Mouse (Mus musculus) limb, embryonic 13.5 days (tissue): ENCODE data around the gene Arhgef19. TPM values are rescaled to one million over a fixed set of nuclear protein-coding genes. Genes with fewer than 3 reads are reported as not detected.

Experiments
- ATAC-seq: fragments of 200-750 bp; cut with Nextera tagmentation; 2 replicates; pipeline ENCODE4 v1.8.0; 2017; ENCODE audit warnings: low read depth, moderate number of reproducible peaks, moderate TSS enrichment; ENCODE audit not compliant: low FRiP score
- H3K27ac ChIP-seq: fragments of 300-500 bp; sonication (generic); 2 replicates; pipeline ENCODE4 v1.5.1; 2015; ENCODE audit warnings: inconsistent platforms, mild to moderate bottlenecking, moderate library complexity
- H3K27me3 ChIP-seq: fragments of 300-500 bp; sonication (generic); 2 replicates; pipeline ENCODE4 v1.6.1; 2015; ENCODE audit warnings: mild to moderate bottlenecking, inconsistent platforms
- H3K36me3 ChIP-seq: fragments of 300-500 bp; sonication (generic); 2 replicates; pipeline ENCODE4 v1.6.1; 2015; ENCODE audit warnings: inconsistent platforms, mild to moderate bottlenecking, moderate library complexity
- H3K4me1 ChIP-seq: fragments of 300-500 bp; sonication (generic); 2 replicates; pipeline ENCODE4 v1.6.1; 2015; ENCODE audit warnings: inconsistent platforms
- H3K4me2 ChIP-seq: fragments of 300-500 bp; sonication (generic); replicated peaks from 2 replicates; pipeline ENCODE4 v1.6.1; 2015; ENCODE audit warnings: inconsistent platforms, mild to moderate bottlenecking, moderate library complexity
- H3K4me3 ChIP-seq: fragments of 300-500 bp; sonication (generic); 2 replicates; pipeline ENCODE4 v1.5.1; 2015; ENCODE audit warnings: moderate library complexity, mild to moderate bottlenecking, inconsistent platforms
- H3K9ac ChIP-seq: fragments of 300-500 bp; sonication (generic); 2 replicates; pipeline ENCODE4 v1.6.1; 2015; ENCODE audit warnings: mild to moderate bottlenecking, inconsistent platforms
- H3K9me3 ChIP-seq: fragments of 300-500 bp; sonication (generic); 2 replicates; pipeline ENCODE4 v1.6.1; 2016; ENCODE audit warnings: inconsistent platforms
- WGBS: fragments of 180-500 bp; shearing (Covaris S2); methylation state at CpG from one replicate; pipeline ENCODE4 v1.1.7; 2015; 5-methylcytosine and 5-hydroxymethylcytosine counted together
- polyA plus RNA-seq: library from polyadenylated mRNA; unstranded; fragments of >200 nt; fragmentation: Nextera tagmentation; extraction: Ambion mirVana; gene quantifications from 2 replicates; pipeline ENCODE4 v1.2.1, GENCODE M21; 2015

The Arhgef19 gene
- polyA plus RNA-seq, 1 experiment from 2014 or later = 10.9 TPM

GRCm38 (mm10) chr4:141251071-141251470, 11.8 kb downstream of the Arhgef19 start:
- ATAC-seq = no peak
- Histone ChIP-seq H3K4me1 (peaks cover 33% of the 10 kb centered on the region), H3K4me3 (no peak overlapping the region), H3K27me3 (peaks cover 54% of the 10 kb centered on the region), H3K9me3 (no peaks in the 10 kb centered on the region), H3K4me2 (no peak overlapping the region), H3K27ac (no peak overlapping the region), H3K36me3 (peaks cover 16% of the 10 kb centered on the region), H3K9ac (no peak overlapping the region)
- WGBS = 82% methylated on average over 8 of the region's 8 CpGs

- Histone ChIP-seq H3K9ac (no peak overlapping the region), H3K27ac (no peak overlapping the region), H3K4me2 (no peak overlapping the region), H3K36me3 (peaks cover 31% of the 10 kb centered on the region), H3K9me3 (no peaks in the 10 kb centered on the region), H3K4me1 (peaks cover 17% of the 10 kb centered on the region), H3K4me3 (no peak overlapping the region), H3K27me3 (peaks cover 38% of the 10 kb centered on the region)
- WGBS = 68% methylated on average over 2 of the region's 2 CpGs
- ATAC-seq = no peak
These were observed 13.3 kb downstream of the Arhgef19 start for GRCm38 (mm10) chr4:141252641-141253040.

GRCm38 (mm10) chr4:141254234-141254633, 14.9 kb downstream of the Arhgef19 start:
- no peak overlapping the region for H3K4me3 ChIP-seq
- H3K4me2 ChIP-seq = no peak overlapping the region
- H3K36me3 ChIP-seq = peaks cover 31% of the 10 kb centered on the region
- peaks cover 11% of the 10 kb centered on the region for H3K4me1 ChIP-seq
- peak overlapping the region; percentile 35; the same call in 1 of the 2 replicates for H3K9ac ChIP-seq
- WGBS = 68% methylated on average over 16 of the region's 16 CpGs
- H3K27me3 ChIP-seq = peaks cover 22% of the 10 kb centered on the region
- ATAC-seq = peak; percentile 26; the same call in 1 of the 2 replicates
- H3K27ac ChIP-seq = no peak overlapping the region
- no peaks in the 10 kb centered on the region for H3K9me3 ChIP-seq

GRCm38 (mm10) chr4:141257440-141257839, 18.1 kb downstream of the Arhgef19 start:
- Histone ChIP-seq H3K4me1 (peaks cover 15% of the 10 kb centered on the region), H3K4me2 (no peak overlapping the region), H3K4me3 (no peak overlapping the region), H3K27ac (no peak overlapping the region), H3K36me3 (peaks cover 15% of the 10 kb centered on the region), H3K9ac (no peak overlapping the region), H3K27me3 (no peaks in the 10 kb centered on the region), H3K9me3 (no peaks in the 10 kb centered on the region)
- WGBS = 70% methylated on average over 5 of the region's 5 CpGs
- ATAC-seq = no peak

GRCm38 (mm10) chr4:141259413-141259812, 20.1 kb downstream of the Arhgef19 start:
- no peak overlapping the region for H3K4me2 ChIP-seq
- H3K4me3 ChIP-seq = no peak overlapping the region
- no peak overlapping the region for H3K27ac ChIP-seq
- peaks cover 8% of the 10 kb centered on the region for H3K4me1 ChIP-seq
- H3K36me3 ChIP-seq = peaks cover 15% of the 10 kb centered on the region
- 79% methylated on average over 12 of the region's 12 CpGs for WGBS
- no peak for ATAC-seq
- H3K27me3 ChIP-seq = no peaks in the 10 kb centered on the region
- H3K9me3 ChIP-seq = no peaks in the 10 kb centered on the region
- no peak overlapping the region for H3K9ac ChIP-seq

- ATAC-seq = 0 out of 2 replicates have a peak, but pooled peaks have one; percentile 10
- Histone ChIP-seq H3K4me2 (peak overlapping the region; percentile 40), H3K4me3 (peak overlapping the region; percentile 10; the same call in 1 of the 2 replicates)
These were observed 20.9 kb downstream of the Arhgef19 start for GRCm38 (mm10) chr4:141260007-141260723.

GRCm38 (mm10) chr4:141262906-141263637, 23.8 kb downstream of the Arhgef19 start:
- H3K27me3 ChIP-seq = no peaks in the 10 kb centered on the region
- ATAC-seq = no peak
- H3K36me3 ChIP-seq = no peaks in the 10 kb centered on the region
- 70% methylated on average over 10 of the region's 10 CpGs for WGBS
- peaks cover 4% of the 10 kb centered on the region; the same call in 1 of the 2 replicates for H3K9me3 ChIP-seq
- no peak overlapping the region for H3K9ac ChIP-seq
- H3K4me3 ChIP-seq = no peak overlapping the region
- H3K27ac ChIP-seq = no peak overlapping the region; the same call in 1 of the 2 replicates
- peaks cover 5% of the 10 kb centered on the region for H3K4me1 ChIP-seq
- no peak overlapping the region for H3K4me2 ChIP-seq

More at GRCm38 (mm10) chr4:141260007-141260723, 20.9 kb downstream of the Arhgef19 start:
- Histone ChIP-seq H3K4me1 (peaks cover 5% of the 10 kb centered on the region), H3K27ac (no peak overlapping the region), H3K36me3 (peaks cover 15% of the 10 kb centered on the region), H3K9ac (no peak overlapping the region), H3K9me3 (no peaks in the 10 kb centered on the region), H3K27me3 (no peaks in the 10 kb centered on the region)
- 60% methylated on average over 16 of the region's 16 CpGs for WGBS

GRCm38 (mm10) chr4:141265979-141266637, 26.8 kb downstream of the Arhgef19 start:
- H3K9ac ChIP-seq = no peak overlapping the region
- H3K4me1 ChIP-seq = no peaks in the 10 kb centered on the region
- H3K27ac ChIP-seq = no peak overlapping the region
- WGBS = 86% methylated on average over 3 of the region's 3 CpGs
- ATAC-seq = no peak
- no peaks in the 10 kb centered on the region for H3K36me3 ChIP-seq
- H3K9me3 ChIP-seq = peaks cover 4% of the 10 kb centered on the region; the same call in 1 of the 2 replicates
- no peak overlapping the region for H3K4me3 ChIP-seq
- no peak overlapping the region for H3K4me2 ChIP-seq
- no peaks in the 10 kb centered on the region for H3K27me3 ChIP-seq

- ATAC-seq = no peak
- no peak overlapping the region for H3K4me3 ChIP-seq
- WGBS = 69% methylated on average over 3 of the region's 3 CpGs
- H3K27me3 ChIP-seq = 0 out of 2 replicates have a peak, but pooled peaks cover 3% of the 10 kb centered on the region
- H3K27ac ChIP-seq = no peak overlapping the region
- H3K36me3 ChIP-seq = no peaks in the 10 kb centered on the region
- no peak overlapping the region for H3K9ac ChIP-seq
- no peak overlapping the region for H3K4me2 ChIP-seq
- H3K9me3 ChIP-seq = peaks cover 4% of the 10 kb centered on the region; the same call in 1 of the 2 replicates
- no peaks in the 10 kb centered on the region for H3K4me1 ChIP-seq
These were observed 28.0 kb downstream of the Arhgef19 start for GRCm38 (mm10) chr4:141267250-141267649.

GRCm38 (mm10) chr4:141267837-141268236, 28.5 kb downstream of the Arhgef19 start:
- Histone ChIP-seq H3K9me3 (peaks cover 4% of the 10 kb centered on the region; the same call in 1 of the 2 replicates), H3K4me1 (no peaks in the 10 kb centered on the region), H3K9ac (no peak overlapping the region), H3K4me2 (no peak overlapping the region), H3K4me3 (no peak overlapping the region), H3K36me3 (no peaks in the 10 kb centered on the region), H3K27me3 (0 out of 2 replicates have a peak, but pooled peaks cover 5% of the 10 kb centered on the region), H3K27ac (no peak overlapping the region)
- no peak for ATAC-seq
- WGBS = 48% methylated on average over 9 of the region's 9 CpGs

GRCm38 (mm10) chr4:141268350-141268749, 29.1 kb downstream of the Arhgef19 start:
- Histone ChIP-seq H3K9me3 (peaks cover 4% of the 10 kb centered on the region; the same call in 1 of the 2 replicates), H3K9ac (no peak overlapping the region), H3K4me1 (peaks cover 1% of the 10 kb centered on the region; the same call in 1 of the 2 replicates), H3K36me3 (no peaks in the 10 kb centered on the region), H3K27me3 (0 out of 2 replicates have a peak, but pooled peaks cover 5% of the 10 kb centered on the region), H3K4me2 (no peak overlapping the region), H3K4me3 (no peak overlapping the region), H3K27ac (no peak overlapping the region)
- 82% methylated on average over 4 of the region's 4 CpGs for WGBS
- ATAC-seq = no peak
